12 mouse cellular contexts compared by ENCODE assay signal in genomic region chr11:39477136-39477535, GRCm38 (mm10).
"Had no signal": no experiment of that assay in that cellular context is flagged by ENCODE, and none has a peak within 500 bp of the region (broad histone marks: within the 10 kb centered on the region; RNA-seq: fewer than 3 reads in every experiment).

No protein-coding gene starts in this region.

- DNase-seq: kidney, adult 2 months; kidney, postnatal 10 days; kidney, postnatal 36 days; layer of hippocampus, postnatal 36 days; liver, embryonic 13.5 days; lung, adult 2 months; lung, postnatal 14 days; lung, postnatal 4 days; thymus, adult 2 months; thymus, postnatal 14 days; thymus, postnatal 4 days had no signal

- ATAC-seq: midbrain, embryonic 16.5 days had no signal
